Mouse (Mus musculus): ENCODE data around the gene Etv5. TPM values are rescaled to one million over a fixed set of nuclear protein-coding genes. Genes with fewer than 3 reads are reported as not detected.

The Etv5 gene
- polyA plus RNA-seq, 1 experiment from 2014 or later: 3.8 TPM

- no peak overlapping the region for H3K4me2 ChIP-seq
- H3K4me3 ChIP-seq (replicated peaks): no peak overlapping the region
- no peak for ATAC-seq (ENCODE audit: insufficient read depth)
- no peak overlapping the region for H3K9ac ChIP-seq
- H3K27me3 ChIP-seq: no peaks in the 10 kb centered on the region
- no peaks in the 10 kb centered on the region for H3K9me3 ChIP-seq (replicated peaks)
- H3K4me1 ChIP-seq (replicated peaks): 0 out of 2 replicates have a peak, but pooled peaks cover 4% of the 10 kb centered on the region
- H3K36me3 ChIP-seq (replicated peaks): no peaks in the 10 kb centered on the region
- WGBS (ENCODE audit: insufficient replicate concordance): 73% methylated on average over 8 of the region's 8 CpGs
- H3K27ac ChIP-seq (replicated peaks): no peak overlapping the region
These were observed 30.7 kb downstream of the Etv5 start for GRCm38 (mm10) chr16:22408642-22409360.

DNA sequence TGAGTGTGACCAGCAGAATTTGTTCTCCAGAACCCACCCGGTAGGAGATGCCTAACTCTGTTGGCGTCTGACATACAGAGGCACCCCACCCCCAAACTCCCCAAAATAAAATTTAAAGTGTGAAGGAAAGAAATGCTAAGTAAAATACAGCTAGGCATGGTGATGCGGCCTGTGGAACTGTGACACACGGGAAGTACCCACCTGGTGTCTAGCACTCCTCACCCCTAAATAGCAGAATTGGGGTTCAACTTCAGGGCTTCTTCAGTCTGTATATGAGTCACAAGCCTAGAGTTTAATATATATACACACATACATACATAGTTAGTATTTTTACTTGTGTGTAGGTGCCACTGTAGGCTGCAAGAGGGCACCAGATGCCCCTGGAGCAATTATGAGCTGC lies 32.8 kb downstream of the Etv5 start:
- 83% methylated on average over 4 of the region's 4 CpGs for WGBS (ENCODE audit: insufficient replicate concordance)
- Histone ChIP-seq H3K27ac (replicated peaks) (no peak overlapping the region), H3K4me3 (replicated peaks) (no peak overlapping the region), H3K4me1 (replicated peaks) (0 out of 2 replicates have a peak, but pooled peaks cover 4% of the 10 kb centered on the region), H3K9ac (no peak overlapping the region), H3K27me3 (no peaks in the 10 kb centered on the region), H3K36me3 (replicated peaks) (no peaks in the 10 kb centered on the region), H3K9me3 (replicated peaks) (no peaks in the 10 kb centered on the region), H3K4me2 (no peak overlapping the region)
- no peak for ATAC-seq (ENCODE audit: insufficient read depth)

DNA sequence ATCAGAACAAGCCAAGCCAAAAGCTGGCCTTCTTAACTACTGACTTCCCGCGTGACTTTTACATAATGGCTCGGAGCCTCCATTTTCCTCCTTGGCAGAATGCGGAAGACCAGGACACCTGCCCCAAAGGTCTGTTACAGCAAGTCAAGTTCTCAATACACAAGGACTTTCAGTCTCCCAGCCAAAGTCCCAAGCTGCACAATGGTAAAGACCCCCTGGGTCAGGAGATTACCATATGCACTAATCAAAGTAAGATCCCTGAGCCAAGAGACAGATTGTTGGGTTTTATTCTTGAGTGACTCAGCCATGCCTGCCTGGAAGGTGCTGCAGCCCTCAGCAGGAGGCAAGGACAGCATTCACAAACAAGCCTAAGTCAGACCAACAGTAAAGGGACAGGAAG lies 33.5 kb downstream of the Etv5 start:
- no peak overlapping the region for H3K27ac ChIP-seq (replicated peaks)
- WGBS (ENCODE audit: insufficient replicate concordance): 71% methylated on average over 4 of the region's 4 CpGs
- no peak overlapping the region for H3K4me2 ChIP-seq
- 0 out of 2 replicates have a peak, but pooled peaks cover 4% of the 10 kb centered on the region for H3K4me1 ChIP-seq (replicated peaks)
- no peaks in the 10 kb centered on the region for H3K27me3 ChIP-seq
- H3K4me3 ChIP-seq (replicated peaks): no peak overlapping the region
- H3K9ac ChIP-seq: no peak overlapping the region
- ATAC-seq (ENCODE audit: insufficient read depth): no peak
- no peaks in the 10 kb centered on the region for H3K9me3 ChIP-seq (replicated peaks)
- H3K36me3 ChIP-seq (replicated peaks): no peaks in the 10 kb centered on the region

DNA sequence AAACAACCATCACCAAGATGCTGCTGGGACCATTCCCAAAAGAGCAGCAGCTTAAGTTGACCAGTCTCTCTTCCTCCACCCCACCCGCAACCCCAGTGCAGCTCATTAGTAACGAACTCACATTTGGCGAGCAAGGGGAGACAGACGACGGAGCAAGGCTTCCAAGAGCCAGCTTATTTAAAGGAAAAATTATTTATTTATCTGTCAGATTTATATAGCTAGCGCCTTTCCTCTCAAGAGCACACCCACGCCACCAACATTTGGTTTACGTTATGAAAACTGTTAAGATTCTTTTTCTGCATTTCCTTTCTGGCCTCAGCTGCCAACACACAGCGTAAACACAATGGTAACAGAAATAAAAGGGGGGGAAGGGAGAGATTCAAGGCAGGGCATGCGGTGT lies 34.0 kb downstream of the Etv5 start:
- Histone ChIP-seq H3K27ac (replicated peaks) (no peak overlapping the region), H3K9ac (no peak overlapping the region), H3K27me3 (no peaks in the 10 kb centered on the region), H3K36me3 (replicated peaks) (no peaks in the 10 kb centered on the region), H3K4me2 (no peak overlapping the region), H3K4me1 (replicated peaks) (0 out of 2 replicates have a peak, but pooled peaks cover 4% of the 10 kb centered on the region), H3K4me3 (replicated peaks) (no peak overlapping the region), H3K9me3 (replicated peaks) (no peaks in the 10 kb centered on the region)
- WGBS (ENCODE audit: insufficient replicate concordance): 68% methylated on average over 10 of the region's 10 CpGs
- no peak for ATAC-seq (ENCODE audit: insufficient read depth)

DNA sequence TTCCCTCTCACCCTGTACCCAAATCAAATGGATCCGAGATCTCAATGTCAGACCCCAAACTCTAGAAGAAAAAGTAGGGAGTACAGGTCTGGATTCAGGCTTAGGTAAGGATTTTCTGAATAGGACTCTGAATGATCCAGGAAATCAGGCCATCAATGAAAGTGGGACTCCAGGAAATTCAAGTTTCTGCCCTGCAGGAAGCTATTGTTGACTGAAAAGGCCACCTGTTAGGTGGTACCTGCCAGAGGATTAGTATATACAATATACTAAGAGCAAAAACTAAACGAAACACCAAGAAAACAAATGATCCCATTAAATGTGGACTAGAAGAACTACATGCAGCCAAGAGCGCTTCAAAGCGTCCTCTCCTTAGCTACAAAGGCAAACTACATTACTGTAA lies 35.8 kb downstream of the Etv5 start:
- Histone ChIP-seq H3K9me3 (replicated peaks) (no peaks in the 10 kb centered on the region), H3K4me1 (replicated peaks) (no peaks in the 10 kb centered on the region), H3K4me2 (no peak overlapping the region), H3K27me3 (no peaks in the 10 kb centered on the region), H3K36me3 (replicated peaks) (no peaks in the 10 kb centered on the region), H3K27ac (replicated peaks) (no peak overlapping the region), H3K9ac (no peak overlapping the region), H3K4me3 (replicated peaks) (no peak overlapping the region)
- no peak for ATAC-seq (ENCODE audit: insufficient read depth)
- 75% methylated on average over 4 of the region's 4 CpGs for WGBS (ENCODE audit: insufficient replicate concordance)

DNA sequence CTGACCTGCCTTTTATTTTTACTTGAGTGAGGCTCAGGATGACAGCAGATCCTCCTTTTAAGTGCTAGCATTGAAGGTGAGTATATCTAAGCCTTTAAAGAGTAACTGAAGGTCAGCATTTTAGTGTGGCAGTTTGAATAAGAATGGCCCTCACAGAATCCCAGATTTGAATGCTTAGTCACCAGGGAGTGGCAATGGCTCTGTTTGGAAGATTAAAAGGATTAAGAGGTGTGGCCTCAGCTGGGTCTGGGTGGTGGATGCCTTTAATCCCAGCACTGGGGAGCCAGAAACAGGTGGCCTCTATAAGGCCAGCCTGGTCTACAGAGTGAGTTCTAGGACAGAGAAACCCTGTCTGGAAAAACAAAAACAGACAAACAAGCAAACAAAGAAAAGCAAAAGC lies 36.9 kb downstream of the Etv5 start:
- Histone ChIP-seq H3K4me2 (no peak overlapping the region), H3K27ac (replicated peaks) (no peak overlapping the region), H3K4me1 (replicated peaks) (no peaks in the 10 kb centered on the region)

DNA sequence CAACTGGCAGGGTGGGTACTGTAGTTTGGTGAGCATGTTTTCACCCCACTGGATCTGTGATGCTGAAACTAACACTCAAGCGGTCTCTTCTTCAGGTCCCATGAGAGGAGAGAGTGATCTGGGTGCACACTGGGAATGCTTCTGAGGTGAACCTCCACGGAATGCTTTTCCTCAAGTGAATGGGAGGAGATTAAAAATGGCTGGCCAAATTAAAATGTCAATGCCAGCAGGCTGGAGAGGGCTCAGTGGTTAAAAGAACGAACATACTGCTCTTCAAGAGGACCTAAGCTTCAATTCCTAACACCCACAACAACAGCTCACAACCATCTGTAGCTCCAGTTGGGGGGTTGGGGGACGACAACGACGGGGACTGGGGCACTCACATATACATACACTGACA lies 39.3 kb downstream of the Etv5 start:
- no peak overlapping the region for H3K9ac ChIP-seq
- H3K9me3 ChIP-seq (replicated peaks): no peaks in the 10 kb centered on the region
- 69% methylated on average over 6 of the region's 6 CpGs for WGBS (ENCODE audit: insufficient replicate concordance)
- no peak for ATAC-seq (ENCODE audit: insufficient read depth)
- no peak overlapping the region for H3K27ac ChIP-seq (replicated peaks)
- H3K27me3 ChIP-seq: no peaks in the 10 kb centered on the region
- no peaks in the 10 kb centered on the region; the same call in 1 of the 2 replicates for H3K36me3 ChIP-seq (replicated peaks)
- H3K4me1 ChIP-seq (replicated peaks): no peaks in the 10 kb centered on the region
- no peak overlapping the region for H3K4me3 ChIP-seq (replicated peaks)
- H3K4me2 ChIP-seq: no peak overlapping the region

More for the DNA sequence above, 36.9 kb downstream of the Etv5 start:
- no peak overlapping the region for H3K9ac ChIP-seq
- no peaks in the 10 kb centered on the region for H3K27me3 ChIP-seq
- H3K36me3 ChIP-seq (replicated peaks): no peaks in the 10 kb centered on the region
- no peak overlapping the region for H3K4me3 ChIP-seq (replicated peaks)
- no peaks in the 10 kb centered on the region for H3K9me3 ChIP-seq (replicated peaks)
- no peak for ATAC-seq (ENCODE audit: insufficient read depth)

GRCm38 (mm10) chr16:22398784-22399453 lies 40.6 kb downstream of the Etv5 start:
- ATAC-seq (ENCODE audit: insufficient read depth): no peak
- H3K9me3 ChIP-seq (replicated peaks): no peaks in the 10 kb centered on the region
- H3K4me1 ChIP-seq (replicated peaks): no peaks in the 10 kb centered on the region
- H3K9ac ChIP-seq: no peak overlapping the region
- H3K27ac ChIP-seq (replicated peaks): no peak overlapping the region
- no peak overlapping the region for H3K4me3 ChIP-seq (replicated peaks)
- no peak overlapping the region for H3K4me2 ChIP-seq
- no peaks in the 10 kb centered on the region; the same call in 1 of the 2 replicates for H3K36me3 ChIP-seq (replicated peaks)
- WGBS (ENCODE audit: insufficient replicate concordance): 42% methylated on average over 10 of the region's 10 CpGs
- no peaks in the 10 kb centered on the region for H3K27me3 ChIP-seq

- WGBS (ENCODE audit: insufficient replicate concordance): 78% methylated on average over 11 of the region's 11 CpGs
These were observed 41.2 kb downstream of the Etv5 start for GRCm38 (mm10) chr16:22398354-22398753.

DNA sequence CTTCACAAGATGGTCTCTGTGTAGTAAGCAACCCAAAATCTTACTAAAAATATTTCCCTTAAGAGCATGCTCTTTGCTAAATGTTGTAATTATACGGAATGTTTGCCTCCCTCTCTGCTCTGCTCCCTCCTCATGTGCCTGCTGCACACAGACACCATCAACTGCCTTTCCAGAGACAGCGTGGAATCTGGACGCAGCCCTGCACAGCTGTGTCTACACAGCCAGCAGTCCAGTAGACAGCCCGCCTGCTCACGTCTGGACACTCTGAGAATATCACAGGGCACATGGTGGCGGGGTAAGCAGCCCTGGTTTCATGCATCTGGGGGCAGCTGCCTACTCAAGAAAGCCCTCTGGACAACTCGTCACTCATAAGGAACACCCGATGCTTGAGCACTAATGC lies 43.1 kb downstream of the Etv5 start:
- no peak overlapping the region for H3K4me3 ChIP-seq (replicated peaks)
- no peak overlapping the region for H3K4me2 ChIP-seq
- ATAC-seq (ENCODE audit: insufficient read depth): no peak
- no peaks in the 10 kb centered on the region; the same call in 1 of the 2 replicates for H3K36me3 ChIP-seq (replicated peaks)
- 72% methylated on average over 8 of the region's 8 CpGs for WGBS (ENCODE audit: insufficient replicate concordance)
- no peaks in the 10 kb centered on the region for H3K27me3 ChIP-seq
- H3K9me3 ChIP-seq (replicated peaks): no peaks in the 10 kb centered on the region
- no peak overlapping the region for H3K9ac ChIP-seq
- H3K4me1 ChIP-seq (replicated peaks): no peaks in the 10 kb centered on the region
- no peak overlapping the region for H3K27ac ChIP-seq (replicated peaks)

More at GRCm38 (mm10) chr16:22398354-22398753, 41.2 kb downstream of the Etv5 start:
- Histone ChIP-seq H3K9ac (no peak overlapping the region), H3K4me1 (replicated peaks) (no peaks in the 10 kb centered on the region), H3K27me3 (no peaks in the 10 kb centered on the region), H3K4me2 (no peak overlapping the region), H3K4me3 (replicated peaks) (no peak overlapping the region), H3K9me3 (replicated peaks) (no peaks in the 10 kb centered on the region), H3K36me3 (replicated peaks) (no peaks in the 10 kb centered on the region; the same call in 1 of the 2 replicates), H3K27ac (replicated peaks) (no peak overlapping the region)
- no peak for ATAC-seq (ENCODE audit: insufficient read depth)

- H3K36me3 ChIP-seq (replicated peaks): no peaks in the 10 kb centered on the region; the same call in 1 of the 2 replicates
- no peak overlapping the region for H3K4me2 ChIP-seq
- H3K9me3 ChIP-seq (replicated peaks): no peaks in the 10 kb centered on the region
- H3K27me3 ChIP-seq: no peaks in the 10 kb centered on the region
- ATAC-seq (ENCODE audit: insufficient read depth): no peak
- no peak overlapping the region for H3K4me3 ChIP-seq (replicated peaks)
- no peaks in the 10 kb centered on the region for H3K4me1 ChIP-seq (replicated peaks)
- 65% methylated on average over 15 of the region's 15 CpGs for WGBS (ENCODE audit: insufficient replicate concordance)
- no peak overlapping the region for H3K27ac ChIP-seq (replicated peaks)
- no peak overlapping the region for H3K9ac ChIP-seq
These were observed 44.2 kb downstream of the Etv5 start for GRCm38 (mm10) chr16:22395093-22395844.
